Comparison of ENCODE assay signal across 22 mouse cellular contexts in genomic region chr7:101633629-101634177, GRCm38 (mm10). TPM values are rescaled to one million over a fixed set of nuclear protein-coding genes. Genes with fewer than 3 reads are reported as not detected.
A peak's percentile ranks its signal among the peaks of the same experiment; 100 is the strongest.
DNase-seq lines count a peak whose midpoint lies in the region; ATAC-seq and TF ChIP-seq lines count a peak whose summit lies in the region.
"Had no signal": no experiment of that assay in that cellular context is flagged by ENCODE, and none has a peak within 500 bp of the region (broad histone marks: within the 10 kb centered on the region; RNA-seq: fewer than 3 reads in every experiment).

No protein-coding gene starts in this region.

- H3K9ac ChIP-seq in forebrain, embryonic 15.5 days (replicated peaks) = no peak overlapping the region
- H3K9ac ChIP-seq: embryonic facial prominence, embryonic 13.5 days; heart, embryonic 15.5 days; hindbrain, embryonic 15.5 days had no signal

- no peaks in the 10 kb centered on the region for H3K27me3 ChIP-seq in spleen, adult 2 months (ENCODE audit: control insufficient read depth, insufficient read depth, low read length)
- no peaks in the 10 kb centered on the region for H3K27me3 ChIP-seq in forebrain, embryonic 15.5 days
- H3K27me3 ChIP-seq: embryonic facial prominence, embryonic 13.5 days; heart, embryonic 15.5 days; hindbrain, embryonic 15.5 days had no signal

- peak; percentile 61 for DNase-seq in heart, adult 11 months
- no peak for DNase-seq in heart, postnatal 25 days (ENCODE audit: low spot score)
- no peak for DNase-seq in spleen, adult 2 months (ENCODE audit: low read depth in 1 of 2, low spot score in 2 of 2)
- DNase-seq in spleen, postnatal 10 days (ENCODE audit: low spot score in 2 of 2) = no peak
- no peak for DNase-seq in lung, postnatal 25 days (ENCODE audit: low spot score)
- DNase-seq: adrenal gland, postnatal 14 days; cerebellum, adult 18-20 months; cerebellum, adult 9-11 months; cerebellum, postnatal 36 days; gastrocnemius, postnatal 10 days; heart, adult 2 months; heart, postnatal 14 days had no signal

- no peak overlapping the region for H3K4me2 ChIP-seq in forebrain, embryonic 15.5 days (replicated peaks)
- H3K4me2 ChIP-seq: embryonic facial prominence, embryonic 13.5 days; heart, embryonic 11.5 days; heart, embryonic 15.5 days; hindbrain, embryonic 15.5 days had no signal

- ATAC-seq in forebrain, embryonic 15.5 days (replicated peaks) = peak; percentile 95
- ATAC-seq: Patski had no signal

- H3K36me3 ChIP-seq in spleen, adult 2 months (ENCODE audit: control insufficient read depth, insufficient read depth, low read length) = no peaks in the 10 kb centered on the region
- no peaks in the 10 kb centered on the region for H3K36me3 ChIP-seq in forebrain, embryonic 15.5 days
- H3K36me3 ChIP-seq: embryonic facial prominence, embryonic 13.5 days; heart, embryonic 15.5 days; hindbrain, embryonic 10.5 days; hindbrain, embryonic 15.5 days had no signal

- H3K9me3 ChIP-seq in forebrain, embryonic 15.5 days = no peaks in the 10 kb centered on the region
- H3K9me3 ChIP-seq: embryonic facial prominence, embryonic 13.5 days; heart, embryonic 15.5 days; hindbrain, embryonic 10.5 days; hindbrain, embryonic 15.5 days had no signal

- H3K4me3 ChIP-seq in spleen, adult 2 months (ENCODE audit: extremely low read depth, insufficient read depth, insufficient read length) = no peak overlapping the region
- no peak overlapping the region for H3K4me3 ChIP-seq in forebrain, embryonic 15.5 days
- H3K4me3 ChIP-seq: embryonic facial prominence, embryonic 13.5 days; heart, adult 2 months; heart, embryonic 15.5 days; hindbrain, embryonic 10.5 days; hindbrain, embryonic 15.5 days had no signal

- 92% methylated on average over 8 of the region's 8 CpGs for WGBS in spleen, adult 2 months
- 38% methylated on average over 8 of the region's 8 CpGs for WGBS in forebrain, embryonic 15.5 days

- intact Hi-C loops in heart, postnatal 25 days (cut with DNase I) = no loop called here

- no peak for TF ChIP-seq POLR2A in spleen, adult 2 months (IDR thresholded peaks at IDR 0.05; ENCODE audit: low read depth, low read length)

- TF ChIP-seq CTCF in spleen, adult 2 months (IDR thresholded peaks at IDR 0.05; ENCODE audit: extremely low read depth, insufficient read depth, insufficient read length, insufficient replicate concordance) = no peak

- H3K4me1 ChIP-seq in spleen, adult 2 months (ENCODE audit: control insufficient read depth, insufficient read depth, insufficient read length) = no peaks in the 10 kb centered on the region
- peaks cover 8% of the 10 kb centered on the region for H3K4me1 ChIP-seq in forebrain, embryonic 15.5 days
- H3K4me1 ChIP-seq: embryonic facial prominence, embryonic 13.5 days; heart, embryonic 15.5 days; hindbrain, embryonic 10.5 days; hindbrain, embryonic 15.5 days had no signal

- H3K27ac ChIP-seq in spleen, adult 2 months (ENCODE audit: insufficient read depth, low read length) = peak overlapping the region; percentile 44; the same call in 1 of the 2 replicates
- peak overlapping the region; percentile 83 for H3K27ac ChIP-seq in forebrain, embryonic 15.5 days (replicated peaks)
- H3K27ac ChIP-seq: embryonic facial prominence, embryonic 13.5 days; heart, adult 2 months; heart, embryonic 15.5 days; hindbrain, embryonic 10.5 days; hindbrain, embryonic 15.5 days had no signal

RNA-seq across cellular contexts. Expression of gene Clpb, which starts 29.7 kb away (rescaled TPM):
- 10 to 100 TPM; 59.7 to 62.6 TPM for total RNA-seq in heart, postnatal 25 days (2021)
- polyA plus RNA-seq in spleen, adult 2 months (2012; rRNA removed) = 6.5 TPM in 2 replicates
- 41.8 and 48.0 TPM in 2 replicates for polyA plus RNA-seq in forebrain, embryonic 15.5 days (2015; fragmentation: Nextera tagmentation; extraction: Ambion mirVana)

RNA-seq across cellular contexts. Expression of gene Art2b, which starts 48.3 kb away (rescaled TPM):
- total RNA-seq in heart, postnatal 25 days (2021) = not detected
- 9.5 and 11.7 TPM in 2 replicates for polyA plus RNA-seq in spleen, adult 2 months (2012; rRNA removed)
- polyA plus RNA-seq in forebrain, embryonic 15.5 days (2015; fragmentation: Nextera tagmentation; extraction: Ambion mirVana) = not detected in 2 replicates
- total RNA-seq: CH12.LX; gastrocnemius, postnatal 10 days; gastrocnemius, postnatal 4 days; heart, postnatal 14 days had no signal
- polyA plus RNA-seq: embryonic facial prominence, embryonic 13.5 days; frontal cortex, adult 2 months; heart, embryonic 11.5 days; heart, embryonic 15.5 days; hindbrain, embryonic 10.5 days; hindbrain, embryonic 15.5 days; Patski had no signal

Comparison
In these comparisons a context has a peak if more than half of its experiments do, and no peak if none do; other contexts are left out.
1. RNA of gene Art2b, which starts 48.3 kb away (polyA plus RNA-seq): 9.5 to 11.7 TPM in spleen, adult 2 months; not detected in forebrain, embryonic 15.5 days; every median in the first group is over 10 times any median in the second.